Mouse (Mus musculus) heart, adult 2 months (tissue): ENCODE measurements around the gene Emc3.

Experiments used
- CTCF ChIP-seq: fragments of 200-600 bp; IDR thresholded peaks from 2 replicates; pipeline ENCODE4 v1.8.1; 2022; ENCODE audit warnings: antibody characterized with exemption, mild to moderate bottlenecking, moderate library complexity
- EP300 ChIP-seq: fragments of 200-500 bp; IDR thresholded peaks from 2 replicates; pipeline ENCODE4 v1.6.1; 2011; ENCODE audit warnings: low read depth, low read length, control low read depth; ENCODE audit not compliant: insufficient read depth
- POLR2A ChIP-seq: fragments of 200-500 bp; IDR thresholded peaks from 2 replicates; pipeline ENCODE4 v1.6.1; 2011; ENCODE audit warnings: mild to moderate bottlenecking, low read depth, low read length, control low read depth; ENCODE audit not compliant: insufficient read depth

GRCm38 (mm10) chr6:113492101-113492864 is 39.2 kb downstream of the Emc3 start:
- TF ChIP-seq CTCF, result no peak
- no peak for TF ChIP-seq POLR2A
- no peak for TF ChIP-seq EP300
